Mouse (Mus musculus): ENCODE measurements around the gene Spryd7.
"Not testable (repeated sequence)": the region's sequence is repeated elsewhere in the genome, so short reads cannot be mapped to it uniquely, and the experiment has no call there.

DNA sequence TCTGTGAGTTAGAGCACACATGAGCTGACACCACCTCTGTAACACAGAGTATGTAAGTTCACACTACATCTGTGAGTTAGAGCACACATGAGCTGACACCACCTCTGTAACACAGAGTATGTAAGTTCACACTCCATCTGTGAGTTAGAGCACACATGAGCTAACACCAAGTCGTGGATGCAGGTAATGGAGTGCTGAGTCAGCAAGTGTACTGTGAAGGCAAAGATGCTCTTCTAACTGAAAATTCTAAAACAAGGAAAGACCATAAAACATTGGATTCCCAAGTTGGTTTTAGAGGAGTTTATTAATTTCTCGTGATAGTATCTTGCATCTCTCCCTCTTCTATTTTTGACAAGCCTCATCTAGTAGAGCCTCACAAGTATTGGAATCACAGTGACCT is 49.4 kb upstream of the Spryd7 start:
- not testable (repeated sequence) for TF ChIP-seq EP300 (IDR thresholded peaks at IDR 0.05; ENCODE audit: insufficient read depth, low read depth, low read length); CTCF (IDR thresholded peaks at IDR 0.05)

Data from heart, adult 2 months (tissue).